Mouse (Mus musculus) embryo, embryonic 11 days (tissue): Measurements from ENCODE around the gene Ambra1.
A peak's percentile ranks its signal among the peaks of the same experiment; 100 is the strongest.

Source experiments
- DNase-seq: peaks from one replicate; pipeline ENCODE4 v3.0.0-alpha.2; 2015

Ambra1 gene

DNA sequence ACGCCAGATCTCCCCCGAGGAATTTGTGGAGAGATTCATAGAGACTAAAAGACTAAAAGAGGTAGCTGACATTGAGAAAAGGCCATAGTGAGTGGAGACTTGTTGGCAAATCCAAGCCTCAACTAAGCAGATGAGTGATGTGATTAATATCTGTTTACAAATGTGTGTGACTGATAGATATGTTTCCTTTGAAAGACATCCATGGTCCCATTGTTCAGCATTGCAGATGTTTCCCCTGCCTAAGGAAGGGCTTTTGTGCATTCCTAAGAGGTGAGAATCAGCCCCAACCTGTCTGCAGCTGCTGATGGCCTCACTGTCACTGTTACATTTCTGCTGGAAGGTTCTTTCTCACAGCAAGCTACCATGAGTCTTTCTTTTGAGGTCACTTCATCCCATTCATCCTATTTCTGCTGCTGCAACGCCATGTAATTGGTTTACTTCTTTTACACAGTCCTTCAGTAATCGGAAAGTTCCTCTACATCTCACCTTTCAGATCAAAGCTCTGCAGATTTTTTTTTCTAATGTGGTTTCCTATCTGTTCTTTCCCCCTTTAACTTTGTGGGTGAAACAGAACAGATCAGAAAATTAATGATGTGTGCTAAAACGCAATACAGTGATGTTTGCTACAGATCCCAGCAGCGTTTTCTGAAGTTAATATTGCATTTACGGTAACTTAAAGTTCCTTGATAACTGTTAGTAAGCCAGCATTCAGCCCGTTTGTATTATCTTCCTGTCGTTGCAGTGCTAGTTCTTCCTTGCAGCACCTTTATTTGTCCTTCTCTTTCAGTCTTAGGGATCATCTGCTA is 146.3 kb downstream of the Ambra1 start:
- DNase-seq: no peak

DNA sequence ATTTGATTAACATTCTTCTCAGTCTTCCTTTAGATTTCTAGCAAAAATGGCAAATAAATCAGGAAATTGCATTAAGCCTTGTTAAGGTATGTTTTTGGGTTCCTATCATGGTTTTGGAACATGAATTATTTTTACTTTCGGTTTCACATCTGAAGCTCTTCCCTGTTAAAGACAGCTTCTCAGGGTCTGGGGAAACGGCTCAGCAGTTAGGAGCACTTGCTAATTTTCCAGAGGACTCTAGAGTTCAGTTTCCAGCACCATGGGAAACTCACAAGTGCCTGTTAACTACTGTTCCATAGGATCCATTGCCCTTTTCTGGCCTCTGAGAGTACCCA is 146.8 kb downstream of the Ambra1 start:
- DNase-seq: no peak

DNA sequence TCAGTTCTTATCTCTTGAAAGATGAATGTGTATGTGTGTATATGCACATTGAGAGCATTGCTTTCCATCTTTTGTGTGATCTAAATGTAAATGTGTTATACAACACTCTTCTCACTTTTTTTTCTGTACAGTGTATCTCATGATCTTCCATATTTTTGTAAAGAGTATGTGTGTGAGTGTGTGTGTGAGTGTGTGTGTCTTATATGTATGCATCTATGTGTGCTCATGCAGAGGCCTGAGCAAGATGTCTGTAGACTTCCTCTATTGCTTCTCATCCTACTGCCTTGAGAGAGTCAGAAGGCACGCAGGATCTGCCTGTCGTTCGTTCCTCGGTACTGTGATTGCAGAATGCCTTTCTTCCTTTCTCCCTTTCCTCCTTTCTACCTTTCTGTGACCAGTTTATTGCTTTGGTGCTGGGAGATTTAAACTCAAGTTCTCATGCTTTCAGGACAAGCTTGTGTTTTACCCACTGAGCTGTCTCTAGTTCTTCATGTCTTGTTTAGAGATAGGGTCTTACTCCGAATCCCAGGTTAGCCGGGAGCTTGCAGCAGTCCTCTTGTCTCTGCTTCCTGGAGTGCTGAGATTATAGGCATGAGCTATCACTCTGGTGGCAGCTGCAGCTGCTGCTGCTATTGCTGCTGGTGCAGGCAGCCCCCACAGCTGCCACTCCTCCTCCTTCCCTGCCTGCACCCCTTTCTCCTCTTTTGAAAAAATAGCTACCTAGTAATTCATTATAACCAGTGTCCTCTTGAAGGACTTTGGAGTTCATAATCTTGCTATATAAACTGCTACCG is 148.7 kb downstream of the Ambra1 start:
- DNase-seq: no peak

DNA sequence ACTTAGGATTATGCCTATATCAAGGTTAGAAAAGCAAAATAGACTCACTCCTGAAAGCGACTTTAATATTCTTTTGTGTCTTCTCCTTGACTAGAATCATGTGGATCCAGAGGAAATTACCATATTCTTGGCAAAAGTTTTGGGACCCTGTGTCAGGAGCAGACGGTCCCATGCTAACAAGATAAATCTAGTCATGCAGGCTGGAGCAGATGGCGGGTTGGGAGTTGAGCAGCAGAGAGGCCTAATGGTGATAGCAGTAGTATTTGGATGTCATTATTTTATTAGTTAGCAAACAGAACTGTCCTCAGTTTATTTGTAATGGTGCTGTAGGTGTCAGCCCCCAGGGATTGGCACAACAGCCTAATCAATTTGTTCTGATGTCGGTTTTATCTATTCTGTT is 154.0 kb downstream of the Ambra1 start:
- no peak for DNase-seq

DNA sequence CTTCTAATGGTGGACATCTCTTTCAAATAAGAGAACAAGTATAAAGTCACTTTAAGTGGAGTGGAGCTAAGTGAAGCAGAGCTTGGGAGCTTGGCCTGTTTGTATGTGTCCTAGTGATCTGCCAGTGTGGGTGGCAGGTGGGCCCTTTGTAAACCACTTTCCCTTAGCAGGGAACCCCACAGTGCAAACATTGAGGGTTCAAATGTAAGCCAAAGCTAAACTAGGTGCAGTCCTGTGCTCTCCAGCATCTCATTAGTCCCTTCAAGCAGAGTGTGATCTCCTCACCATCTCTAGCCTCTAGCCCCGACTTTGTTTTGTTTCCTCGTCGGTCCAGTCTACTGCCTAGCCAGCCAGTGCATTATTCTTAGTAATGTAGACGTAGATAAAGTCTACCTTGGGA is 154.7 kb downstream of the Ambra1 start:
- no peak for DNase-seq

DNA sequence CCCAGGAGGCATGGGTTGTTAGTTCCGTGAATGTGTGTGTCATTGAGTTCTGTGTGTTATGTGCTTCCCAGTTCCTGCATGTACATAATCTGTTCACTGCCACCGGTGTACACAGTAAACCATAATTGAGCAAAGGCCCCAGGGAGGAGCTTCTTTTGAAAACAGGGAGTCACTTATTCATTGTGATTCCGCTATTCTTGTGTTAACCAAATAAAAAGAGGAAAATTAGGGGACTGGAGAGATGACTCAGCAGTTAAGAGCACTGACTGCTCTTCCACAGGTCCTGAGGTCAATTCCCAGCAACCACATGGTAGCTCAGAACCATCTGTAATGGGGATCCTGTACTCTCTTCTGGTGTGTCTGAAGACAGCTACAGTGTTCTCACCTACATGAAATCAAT is 164.8 kb downstream of the Ambra1 start:
- DNase-seq: no peak

DNA sequence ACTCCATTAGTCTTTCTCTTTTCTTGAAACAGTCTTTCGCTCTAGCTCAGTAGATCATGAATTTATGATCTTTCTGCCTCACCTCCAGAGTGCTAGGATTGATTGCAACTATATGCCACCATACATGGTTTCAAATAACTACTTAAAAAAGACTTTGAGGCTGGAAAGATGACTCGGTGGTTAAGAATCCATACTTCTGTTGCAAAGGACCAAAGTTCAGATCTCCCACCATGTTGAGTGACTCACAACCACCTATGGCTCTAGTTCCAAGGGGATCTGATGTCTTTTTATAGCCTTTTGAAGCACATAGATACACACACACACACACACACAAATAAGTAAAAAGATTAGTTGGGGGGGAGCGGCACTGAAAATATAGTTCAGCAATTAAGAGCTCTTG is 165.5 kb downstream of the Ambra1 start:
- no peak for DNase-seq

DNA sequence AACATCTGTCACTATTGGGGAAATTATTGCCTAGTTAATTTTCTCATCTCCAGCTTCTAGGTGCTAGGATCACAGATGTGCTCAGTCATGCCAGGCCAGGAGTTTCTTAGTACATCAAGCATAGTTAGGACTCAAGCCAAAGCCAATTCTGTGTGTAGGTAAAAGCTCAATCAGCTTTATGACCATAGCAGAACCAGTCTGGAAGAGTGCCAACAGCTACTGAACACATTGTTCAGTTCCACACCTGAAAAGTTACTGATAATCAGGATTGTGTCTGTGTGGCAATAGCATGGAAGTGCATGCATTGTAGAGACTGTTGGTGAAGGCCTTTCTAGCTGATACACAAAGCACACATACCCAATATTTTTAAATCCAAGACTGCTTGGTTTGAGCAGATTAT is 168.0 kb downstream of the Ambra1 start:
- DNase-seq: no peak

DNA sequence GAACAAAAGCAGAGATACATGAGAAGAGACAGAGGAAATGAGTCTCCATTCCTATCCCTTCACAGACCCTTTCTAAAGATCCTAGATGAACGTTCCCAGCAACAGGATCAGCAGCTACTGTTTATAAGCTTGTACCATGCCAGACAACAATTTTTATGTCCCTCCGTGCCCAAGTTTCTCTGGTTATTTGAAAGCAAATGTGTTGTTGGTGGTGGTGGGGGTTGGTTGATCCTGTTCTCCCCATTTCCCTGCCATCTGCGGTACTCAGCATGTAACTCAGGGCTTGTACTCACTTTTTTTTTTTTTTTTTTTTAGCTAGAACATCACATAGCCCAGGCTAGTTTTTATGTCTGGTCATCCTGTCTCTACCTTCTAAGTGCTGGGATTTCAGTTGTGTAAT is 169.2 kb downstream of the Ambra1 start:
- no peak for DNase-seq

DNA sequence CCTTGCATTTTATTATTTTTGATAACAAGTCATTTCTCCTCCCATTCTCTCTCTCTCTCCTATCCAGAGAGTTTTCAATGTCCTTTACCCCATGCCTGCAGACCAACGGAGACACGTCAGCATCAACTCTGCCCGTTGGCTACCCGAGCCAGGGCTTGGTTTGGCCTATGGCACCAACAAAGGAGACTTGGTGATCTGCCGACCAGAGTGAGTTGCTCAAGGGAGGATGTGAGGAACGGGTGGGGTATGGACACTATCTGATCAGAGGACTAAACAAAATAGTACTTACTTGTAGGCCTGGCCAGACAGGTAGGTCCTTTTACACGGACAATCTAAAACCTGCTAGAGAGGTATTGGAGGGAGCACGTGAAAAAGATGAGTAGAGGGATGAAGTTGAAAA is 170.5 kb downstream of the Ambra1 start:
- no peak for DNase-seq

DNA sequence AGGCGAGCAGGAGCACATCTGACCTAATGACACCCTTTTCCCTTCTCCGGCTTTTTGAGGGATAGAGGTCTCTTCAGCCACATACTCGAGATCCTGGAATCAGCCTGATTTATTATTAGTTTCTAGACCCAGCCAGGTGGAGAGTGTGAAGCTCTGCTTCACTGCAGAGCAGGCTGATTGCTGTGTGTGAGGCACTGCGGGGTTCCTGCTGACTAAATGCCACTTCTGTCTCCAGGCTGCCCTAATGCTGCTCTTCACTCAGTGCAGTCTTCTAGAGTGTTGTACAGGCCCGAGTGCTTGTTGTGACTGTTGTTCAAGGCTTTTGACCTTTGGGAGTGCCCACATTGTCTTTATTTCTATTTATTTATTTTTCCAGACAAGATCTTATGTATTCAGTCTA is 172.4 kb downstream of the Ambra1 start:
- DNase-seq: no peak

DNA sequence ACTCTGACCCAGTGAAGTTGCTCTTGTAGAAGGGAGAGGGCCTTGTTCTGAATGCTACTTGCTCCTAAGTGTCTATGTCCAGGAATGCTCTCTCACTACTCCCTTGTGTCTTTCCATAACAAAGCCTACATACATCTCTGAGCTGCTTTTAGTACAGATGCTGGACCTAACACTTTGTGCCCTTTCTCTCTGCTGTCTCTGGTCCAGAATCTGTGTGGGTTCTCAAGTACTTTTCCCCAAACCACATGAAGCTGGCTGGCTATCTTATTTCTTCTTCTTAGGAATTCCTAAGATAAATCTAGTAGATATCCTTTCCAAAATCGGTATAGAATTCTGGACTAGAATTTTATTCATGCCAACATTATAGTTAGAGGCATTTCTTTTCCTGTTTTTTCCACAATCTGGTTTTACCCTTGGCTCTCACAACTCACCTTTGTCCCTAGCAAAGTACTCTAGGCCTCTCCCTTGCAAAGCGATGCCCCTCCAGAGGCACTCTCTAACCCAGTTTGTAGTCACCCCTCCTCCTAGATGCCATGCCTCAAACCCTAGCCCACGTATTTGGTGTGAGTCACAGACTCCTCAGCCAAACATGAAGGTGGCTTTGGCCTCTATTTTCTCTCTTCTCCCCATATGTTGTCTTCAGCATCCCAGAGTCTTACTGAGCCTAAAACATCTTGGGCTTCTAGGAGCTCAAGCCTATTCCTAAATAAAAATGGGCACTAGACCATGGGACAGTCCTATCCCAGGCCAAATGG is 173.4 kb downstream of the Ambra1 start:
- no peak for DNase-seq

DNA sequence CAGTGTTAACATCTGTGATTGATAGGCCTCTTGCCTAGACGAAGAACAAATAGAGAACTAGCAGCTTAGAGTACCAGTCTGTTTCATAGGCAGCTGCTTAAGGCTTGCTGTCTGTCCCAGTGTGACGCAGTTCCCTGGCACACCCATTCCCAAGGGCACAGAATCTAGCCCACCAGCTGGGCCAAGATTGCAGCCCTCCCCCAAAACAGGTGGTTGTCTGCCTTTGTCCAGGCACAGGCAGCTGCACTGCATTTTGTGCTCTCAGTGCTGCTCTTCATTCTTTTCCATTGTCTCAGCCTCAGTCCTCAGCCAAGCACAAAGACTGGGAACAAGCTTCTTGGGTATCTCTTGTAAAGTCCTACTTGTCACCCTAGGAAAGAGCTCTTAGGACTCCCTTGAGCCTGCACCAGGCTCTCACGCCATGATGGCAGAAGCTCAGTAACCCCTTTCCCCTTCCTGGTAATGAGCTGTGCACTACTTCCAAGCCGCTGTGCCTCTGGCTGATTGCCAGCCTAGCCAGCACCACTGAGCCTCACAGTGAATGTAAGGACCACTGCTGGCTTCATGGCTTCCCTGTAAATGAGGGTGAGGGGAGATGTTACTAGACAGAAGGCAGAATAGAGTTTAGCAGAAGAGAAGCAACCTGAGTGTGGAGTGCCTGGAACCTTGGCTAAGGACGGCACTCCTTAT is 174.8 kb downstream of the Ambra1 start:
- peak; percentile 11 for DNase-seq

DNA sequence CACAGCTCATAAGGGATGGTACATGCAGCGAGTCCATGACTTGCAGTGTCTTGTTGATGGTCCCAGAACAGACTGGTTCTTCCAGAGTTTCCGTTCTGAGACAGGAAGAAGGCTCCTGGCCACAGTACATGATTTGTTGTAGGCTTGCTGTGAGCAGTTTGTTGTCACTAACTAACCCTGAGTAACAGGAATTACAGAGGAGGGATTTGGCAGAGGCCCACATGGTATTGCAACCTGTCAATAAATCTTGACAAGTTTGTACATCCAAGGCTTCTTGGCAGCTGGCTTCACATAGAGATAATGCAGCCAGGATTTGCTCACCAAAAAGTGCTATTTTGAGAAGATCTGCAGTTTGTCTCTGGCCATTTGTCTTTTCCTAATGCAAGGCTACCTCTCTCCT is 176.2 kb downstream of the Ambra1 start:
- no peak for DNase-seq

DNA sequence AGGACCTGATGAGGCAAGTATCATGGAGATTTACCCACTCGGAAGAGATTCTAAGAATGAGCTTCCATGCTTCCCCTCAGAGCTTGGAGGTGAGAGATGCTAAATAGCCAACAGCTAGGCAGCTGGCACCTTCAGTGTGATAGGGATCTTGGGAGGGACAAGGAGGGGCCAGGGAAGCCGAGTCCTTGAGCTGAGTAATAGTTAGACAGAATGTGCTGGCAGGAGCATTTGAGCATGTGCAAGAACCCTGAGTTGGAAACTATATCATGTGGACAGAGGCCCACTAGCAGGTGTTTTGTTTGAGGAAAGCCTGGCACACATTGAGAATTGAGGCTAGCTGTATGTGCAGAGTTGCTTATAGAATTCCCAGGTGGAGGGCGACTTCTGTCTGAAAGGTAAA is 182.7 kb downstream of the Ambra1 start:
- DNase-seq: no peak

DNA sequence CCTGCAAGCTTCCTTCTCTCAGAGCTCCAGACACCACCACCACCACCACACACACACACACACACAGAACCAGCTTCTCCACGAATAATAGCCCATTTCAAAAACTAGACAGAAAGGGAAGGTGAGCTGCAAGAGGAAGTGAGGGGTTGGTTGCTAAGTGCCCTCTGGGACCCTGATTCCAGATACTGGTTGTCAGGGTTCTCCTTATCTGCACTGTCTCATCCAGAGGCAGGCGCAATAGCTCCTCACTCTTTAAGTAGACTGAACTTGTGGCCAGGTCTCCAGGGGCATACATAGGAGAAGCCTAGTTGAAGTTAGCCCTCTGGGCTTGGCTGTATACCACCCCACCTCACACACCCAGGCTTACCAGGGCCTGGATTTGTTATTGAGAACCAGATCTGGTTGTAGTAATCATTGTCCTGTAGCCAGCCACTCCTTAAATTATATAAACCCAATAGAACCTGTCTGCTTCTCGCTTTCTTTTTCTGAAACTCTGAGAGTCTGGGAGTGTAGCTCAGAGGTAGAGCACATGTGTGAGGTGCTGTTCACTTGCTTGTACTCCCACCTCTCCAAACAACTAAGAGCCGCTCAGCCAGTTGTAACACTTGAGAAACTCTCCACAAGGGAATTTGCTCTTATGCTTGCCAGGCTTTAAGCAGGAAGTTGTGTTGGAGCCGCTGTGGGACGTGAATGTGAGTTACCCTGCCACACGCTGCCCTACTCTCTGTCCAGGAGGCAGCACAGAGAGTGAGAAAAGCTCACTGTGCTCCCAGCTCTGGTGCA is 183.6 kb downstream of the Ambra1 start:
- no peak for DNase-seq

DNA sequence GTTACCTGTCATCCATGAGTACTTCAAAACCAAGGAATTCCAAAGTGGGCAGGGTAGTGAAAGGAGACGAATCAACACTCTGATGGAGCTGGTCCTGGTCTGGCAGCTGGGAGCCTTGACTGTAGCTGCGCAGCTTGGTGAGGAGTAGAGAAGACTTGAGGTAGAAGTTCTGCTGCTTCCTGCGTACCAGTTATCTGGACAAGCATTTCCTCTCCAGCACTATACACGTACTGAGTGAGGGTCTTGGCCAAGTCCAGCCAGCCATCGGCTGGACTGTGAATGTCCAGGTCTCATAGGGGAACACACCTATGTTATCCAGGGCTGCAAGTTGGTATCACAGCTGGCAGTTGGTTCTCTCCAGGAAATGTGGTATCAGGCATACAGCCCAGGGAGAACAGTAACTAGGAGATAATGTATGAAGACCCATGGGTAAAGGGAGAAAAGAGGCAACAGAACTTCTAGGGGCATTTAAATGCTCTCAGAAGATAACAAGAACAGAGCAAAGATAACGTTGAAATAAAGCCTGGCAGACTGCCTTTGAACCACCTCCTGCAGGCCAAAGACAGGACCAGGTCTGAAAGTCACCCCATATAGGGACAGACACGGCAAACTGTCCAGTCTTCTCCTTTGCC is 186.5 kb downstream of the Ambra1 start:
- no peak for DNase-seq

DNA sequence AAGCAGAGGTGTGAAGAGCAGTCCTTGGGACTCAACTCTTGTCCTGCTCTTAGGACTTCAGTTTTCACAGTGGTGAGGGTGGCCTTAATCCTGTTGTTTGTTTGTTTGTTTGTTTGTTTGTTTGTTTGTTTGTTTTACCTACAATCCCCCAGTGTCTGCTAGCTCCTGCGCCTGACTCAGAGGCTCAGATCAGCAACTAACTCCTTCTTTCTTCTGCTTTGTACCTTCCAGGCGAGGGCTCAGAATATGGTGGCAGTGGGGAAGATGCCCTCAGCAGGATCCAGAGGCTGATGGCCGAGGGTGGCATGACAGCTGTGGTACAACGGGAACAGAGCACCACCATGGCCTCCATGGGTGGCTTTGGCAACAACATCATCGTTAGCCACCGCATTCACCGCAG is 187.2 kb downstream of the Ambra1 start:
- DNase-seq: no peak

DNA sequence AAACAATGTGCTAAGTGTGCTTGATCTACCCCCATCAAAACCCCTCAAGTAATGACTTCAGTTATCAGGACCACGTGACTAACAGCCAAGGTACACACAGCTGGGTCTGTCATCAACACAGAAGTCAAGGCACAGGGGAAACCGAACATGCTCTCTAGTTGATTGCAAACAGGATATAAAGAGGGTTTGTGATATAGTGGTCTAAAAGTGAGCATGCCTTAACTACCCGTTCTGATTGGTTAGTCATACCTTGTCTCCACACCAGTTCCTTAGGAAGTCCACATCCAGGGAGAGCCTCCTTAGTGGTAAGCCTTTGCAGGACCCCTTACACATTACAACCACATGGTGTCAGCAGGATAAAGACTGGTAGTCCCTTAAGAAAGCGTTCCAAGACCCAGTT is 190.2 kb downstream of the Ambra1 start:
- no peak for DNase-seq

DNA sequence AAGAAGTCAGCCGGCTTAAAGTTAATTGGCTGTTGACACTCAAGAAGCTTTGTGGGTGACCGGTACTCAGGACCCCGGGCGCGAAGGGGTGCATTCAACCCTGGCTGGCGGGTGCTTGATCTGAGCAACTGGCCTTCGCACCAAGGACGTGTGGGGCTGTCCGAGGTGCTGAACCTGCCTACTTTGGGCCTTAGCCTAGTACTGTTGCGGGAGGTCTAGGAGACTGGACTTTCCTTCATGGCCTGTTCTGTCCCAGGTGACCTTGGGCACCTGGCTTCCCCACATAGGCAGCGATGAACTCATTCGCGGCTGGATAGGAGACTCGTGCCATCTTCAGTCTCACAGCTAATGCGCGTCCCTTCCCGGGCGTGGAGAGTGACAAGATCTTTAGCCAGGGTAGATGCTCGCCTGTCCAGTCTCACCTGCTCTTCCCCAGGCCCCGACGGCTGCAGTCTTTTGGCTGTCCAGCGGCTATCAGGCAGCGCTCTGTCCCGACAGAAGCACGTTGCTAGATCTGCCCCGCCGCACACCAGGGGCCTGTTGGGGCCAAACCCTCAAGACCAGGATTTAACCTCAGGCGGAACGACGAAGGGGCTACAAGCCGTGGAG is 191.4 kb downstream of the Ambra1 start:
- DNase-seq: peak; percentile 75

DNA sequence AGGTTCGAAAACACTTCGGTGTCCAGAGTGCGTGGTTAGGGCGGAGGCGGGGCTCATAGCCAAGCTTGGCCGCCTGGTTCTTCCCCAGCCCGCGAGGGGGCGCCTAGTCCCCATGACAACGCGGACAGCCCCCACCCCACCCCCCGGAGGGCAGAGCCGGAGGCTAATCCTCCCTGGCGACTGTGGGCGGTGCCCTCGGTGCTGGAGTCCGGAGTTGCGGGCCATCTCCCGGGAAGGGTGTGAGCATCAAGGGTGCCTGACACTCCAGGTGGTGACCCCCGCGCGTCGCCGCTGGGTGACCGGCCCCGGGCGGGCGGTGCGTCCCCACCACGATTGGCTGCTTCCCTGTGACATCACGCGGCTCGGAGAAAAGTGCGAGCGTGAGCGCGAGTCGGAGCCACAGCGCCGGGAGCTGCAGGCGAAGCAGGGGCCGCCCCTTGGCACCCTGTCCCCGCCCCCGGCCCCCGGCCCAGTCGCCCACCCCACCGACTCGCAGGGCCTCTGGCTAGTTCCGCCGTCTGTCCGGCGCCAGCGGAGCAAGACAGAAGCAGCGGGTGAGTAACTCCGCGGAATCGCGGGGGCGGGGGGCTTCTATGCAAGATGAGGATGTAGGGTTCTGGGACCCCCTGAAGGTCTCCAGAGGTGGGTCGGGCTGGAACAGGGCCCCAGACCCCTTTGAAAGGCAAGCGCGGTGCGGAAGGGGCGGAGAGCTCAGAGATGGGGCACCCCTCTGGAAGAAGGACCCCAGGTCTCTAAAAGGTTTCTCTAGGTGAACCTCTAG is 192.0 kb downstream of the Ambra1 start:
- DNase-seq: peak; percentile 88
